ENCODE assay signal across 8 mouse cellular contexts in genomic region chr10:39542535-39543257, GRCm38 (mm10).
DNase-seq lines count a peak whose midpoint lies in the region; ATAC-seq and TF ChIP-seq lines count a peak whose summit lies in the region.

No protein-coding gene starts in this region.

- no peaks in the 10 kb centered on the region for H3K27me3 ChIP-seq in heart, embryonic 11.5 days (ENCODE audit: control insufficient read depth, insufficient read depth, low read length)
- H3K27me3 ChIP-seq in forebrain, embryonic 13.5 days: 0 out of 2 replicates have a peak, but pooled peaks cover 2% of the 10 kb centered on the region
- H3K27me3 ChIP-seq in hindbrain, embryonic 14.5 days (ENCODE audit: control insufficient read depth, insufficient read depth, low read length): no peaks in the 10 kb centered on the region

- no peak for TF ChIP-seq CTCF in olfactory bulb, adult 2 months (IDR thresholded peaks at IDR 0.05; ENCODE audit: insufficient read depth, low read depth, low read length)

- no peak for ATAC-seq in heart, embryonic 11.5 days (replicated peaks; ENCODE audit: insufficient number of reproducible peaks, low FRiP score, low TSS enrichment)
- ATAC-seq in forebrain, embryonic 13.5 days: peak; percentile 17; the same call in 1 of the 2 replicates
- ATAC-seq in hindbrain, embryonic 14.5 days (ENCODE audit: low FRiP score): peak; percentile 22; the same call in 1 of the 2 replicates
- ATAC-seq in megakaryocyte-erythroid progenitor cell, adult 5-6 weeks (replicated peaks; ENCODE audit: low FRiP score, low TSS enrichment, poor library complexity, severe bottlenecking): no peak

- H3K4me2 ChIP-seq in heart, embryonic 11.5 days: no peak overlapping the region
- no peak overlapping the region for H3K4me2 ChIP-seq in forebrain, embryonic 13.5 days
- no peak overlapping the region for H3K4me2 ChIP-seq in hindbrain, embryonic 14.5 days (replicated peaks)

- no peak for TF ChIP-seq POLR2A in olfactory bulb, adult 2 months (IDR thresholded peaks at IDR 0.05; ENCODE audit: insufficient read depth, low read depth, low read length)

- no peaks in the 10 kb centered on the region for H3K9me3 ChIP-seq in heart, embryonic 11.5 days (replicated peaks; ENCODE audit: control insufficient read depth, low read length)
- no peaks in the 10 kb centered on the region for H3K9me3 ChIP-seq in forebrain, embryonic 13.5 days (replicated peaks)
- H3K9me3 ChIP-seq in hindbrain, embryonic 14.5 days (ENCODE audit: control insufficient read depth, low read length): no peaks in the 10 kb centered on the region

- no peaks in the 10 kb centered on the region for H3K36me3 ChIP-seq in heart, embryonic 11.5 days (ENCODE audit: control insufficient read depth, insufficient read depth, low read length)
- peaks cover 14% of the 10 kb centered on the region; the same call in 1 of the 2 replicates for H3K36me3 ChIP-seq in forebrain, embryonic 13.5 days (ENCODE audit: poor library complexity, severe bottlenecking)
- peaks cover 3% of the 10 kb centered on the region; the same call in 1 of the 2 replicates for H3K36me3 ChIP-seq in hindbrain, embryonic 14.5 days (replicated peaks; ENCODE audit: control insufficient read depth, insufficient read depth)

- H3K4me3 ChIP-seq in heart, embryonic 11.5 days (ENCODE audit: low read depth, low read length): no peak overlapping the region
- no peak overlapping the region for H3K4me3 ChIP-seq in forebrain, embryonic 13.5 days
- H3K4me3 ChIP-seq in hindbrain, embryonic 14.5 days (replicated peaks; ENCODE audit: low read length): no peak overlapping the region
- H3K4me3 ChIP-seq in olfactory bulb, adult 2 months (ENCODE audit: insufficient read depth, low read depth, low read length): no peak overlapping the region

- no peak overlapping the region for H3K27ac ChIP-seq in heart, embryonic 11.5 days (ENCODE audit: low read depth, low read length)
- H3K27ac ChIP-seq in forebrain, embryonic 13.5 days: peak overlapping the region; percentile 98
- H3K27ac ChIP-seq in hindbrain, embryonic 14.5 days: peak overlapping the region; percentile 99
- H3K27ac ChIP-seq in olfactory bulb, adult 2 months (ENCODE audit: insufficient read depth, low read depth, low read length): peak overlapping the region; percentile 88; the same call in 1 of the 2 replicates

- DNase-seq in heart, adult 18-20 months: peak; percentile 64 to 76
- peak; percentile 80 for DNase-seq in NIH3T3 (ENCODE audit: low read depth)
- DNase-seq in hindbrain, embryonic 14.5 days (ENCODE audit: low spot score): no peak
- no peak for DNase-seq in adrenal gland, postnatal 25 days

- H3K4me1 ChIP-seq in heart, embryonic 11.5 days (ENCODE audit: control insufficient read depth, insufficient read depth, low read length): peaks cover 28% of the 10 kb centered on the region
- peaks cover 72% of the 10 kb centered on the region for H3K4me1 ChIP-seq in forebrain, embryonic 13.5 days
- H3K4me1 ChIP-seq in hindbrain, embryonic 14.5 days (replicated peaks; ENCODE audit: control insufficient read depth, insufficient read depth, low read length): peaks cover 57% of the 10 kb centered on the region
- H3K4me1 ChIP-seq in olfactory bulb, adult 2 months (ENCODE audit: control insufficient read depth, insufficient read depth, low read length): peaks cover 38% of the 10 kb centered on the region

- H3K9ac ChIP-seq in heart, embryonic 11.5 days (ENCODE audit: low read depth, low read length): no peak overlapping the region
- peak overlapping the region; percentile 50 for H3K9ac ChIP-seq in forebrain, embryonic 13.5 days
- H3K9ac ChIP-seq in hindbrain, embryonic 14.5 days: peak overlapping the region; percentile 56

- WGBS in heart, embryonic 11.5 days (ENCODE audit: insufficient replicate concordance): 76% methylated on average over 15 of the region's 15 CpGs
- WGBS in forebrain, embryonic 13.5 days: 60% methylated on average over 15 of the region's 15 CpGs
- WGBS in hindbrain, embryonic 14.5 days: 48% methylated on average over 15 of the region's 15 CpGs
- WGBS in olfactory bulb, adult 2 months: 41% methylated on average over 15 of the region's 15 CpGs

Comparison
In these comparisons a context has a peak if more than half of its experiments do, and no peak if none do; other contexts are left out.
1. DNase-seq: peak in heart, adult 18-20 months (2 of 2) and NIH3T3 (single experiment); none in hindbrain, embryonic 14.5 days (single experiment) and adrenal gland, postnatal 25 days (single experiment).
2. ATAC-seq: peak in forebrain, embryonic 13.5 days (single experiment) and hindbrain, embryonic 14.5 days (single experiment); none in heart, embryonic 11.5 days (single experiment) and megakaryocyte-erythroid progenitor cell, adult 5-6 weeks (single experiment).